Mouse (Mus musculus): ENCODE measurements around the gene Ccdc77. TPM values are rescaled to one million over a fixed set of nuclear protein-coding genes. Genes with fewer than 3 reads are reported as not detected.

The Ccdc77 gene
- total RNA-seq (2023), result 1 to 10 TPM; 4.8 to 6.7 TPM

GRCm38 (mm10) chr6:120363688-120364522, at the start of gene Ccdc77, which contains the start of gene Kdm5a:
Gene Ccdc77 (minus strand): TSS chr6:120364374.
Gene Kdm5a (plus strand): TSS chr6:120364124.

GRCm38 (mm10) chr6:120294056-120294784, 70.0 kb downstream of the Ccdc77 start, which contains the start of the genes D330020A13Rik and B4galnt3:
Gene D330020A13Rik (plus strand): TSS chr6:120294364.
Gene B4galnt3 (minus strand): TSS chr6:120294559.

Other genes with a start within 250 kb of the Ccdc77 start
- not detected for gene D330020A13Rik, start 70.0 kb downstream of the Ccdc77 start, total RNA-seq (2023)
- gene B4galnt3, start 69.8 kb downstream of the Ccdc77 start, total RNA-seq (2023), result not detected
- gene Kdm5a, start 250 bp downstream of the Ccdc77 start, total RNA-seq (2023), result 10 to 100 TPM; 95.9 to 96.7 TPM
- gene Il17ra, start 98.9 kb upstream of the Ccdc77 start, total RNA-seq (2023), result 100 to 1,000 TPM; 413 to 494 TPM
- gene Tmem121b, start 129.4 kb upstream of the Ccdc77 start, total RNA-seq (2023), result 1 to 10 TPM; 1.3 to 1.5 TPM
- 10 to 100 TPM; 16.6 to 19.2 TPM for gene Hdhd5, start 166.9 kb upstream of the Ccdc77 start, total RNA-seq (2023)